Mouse (Mus musculus) CH12.LX (cell line): ENCODE data around the gene Ficd.

ENCODE experiments used
- CHD1 ChIP-seq: IDR thresholded peaks from 2 replicates; pipeline ENCODE4 v1.6.1; 2012; ENCODE audit warnings: low read depth, low read length, improper control_type of control experiment, inconsistent platforms
- CHD2 ChIP-seq: IDR thresholded peaks from 2 replicates; pipeline ENCODE4 v1.6.1; 2011; ENCODE audit warnings: low read length, improper control_type of control experiment
- CTCF ChIP-seq, 2 experiments: IDR thresholded peaks in 1 of 2; conservative IDR thresholded peaks in 1 of 2; 2 replicates each; pipeline ENCODE4 v1.5.1; 2011 to 2012; ENCODE audit warnings: low read depth in 2 of 2, low read length in 2 of 2, improper control_type of control experiment in 1 of 2, inconsistent platforms in 1 of 2, mild to moderate bottlenecking in 1 of 2, moderate library complexity in 1 of 2
- EP300 ChIP-seq: IDR thresholded peaks from 2 replicates; pipeline ENCODE4 v1.6.1; 2011; ENCODE audit warnings: low read length, improper control_type of control experiment
- GABPA ChIP-seq: IDR thresholded peaks from 2 replicates; pipeline ENCODE4 v1.6.1; 2012; ENCODE audit warnings: low read depth, low read length, improper control_type of control experiment, inconsistent platforms; ENCODE audit not compliant: insufficient replicate concordance
- MAX ChIP-seq: IDR thresholded peaks from 2 replicates; pipeline ENCODE4 v1.6.1; 2011; ENCODE audit warnings: low read length, improper control_type of control experiment
- TCF12 ChIP-seq: IDR thresholded peaks from 2 replicates; pipeline ENCODE4 v1.6.1; 2014; ENCODE audit warnings: low read depth, mild to moderate bottlenecking, inconsistent platforms, low read length, improper control_type of control experiment
- USF1 ChIP-seq: IDR thresholded peaks from 2 replicates; pipeline ENCODE4 v1.6.1; 2014; ENCODE audit warnings: low read depth, mild to moderate bottlenecking, inconsistent platforms, low read length, improper control_type of control experiment

DNA sequence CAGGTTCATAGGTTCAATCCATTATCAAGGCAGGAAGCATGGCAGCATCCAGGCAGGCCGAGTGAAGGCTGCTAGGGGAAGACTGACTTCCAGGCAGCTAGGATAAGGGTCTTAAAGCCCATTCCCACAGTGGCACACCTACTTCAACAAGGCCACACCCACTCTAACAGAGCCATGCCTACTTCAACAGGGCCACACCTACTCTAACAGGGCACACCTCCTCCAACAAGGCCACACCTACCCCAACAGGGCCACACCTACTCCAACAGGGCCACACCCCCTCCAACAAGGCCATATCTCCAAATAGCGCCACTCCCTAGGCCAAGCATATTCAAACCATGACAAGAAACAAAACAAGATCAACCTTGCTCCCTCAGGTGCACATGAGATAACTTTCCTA, 22.7 kb upstream of the Ficd start:
- TF ChIP-seq TCF12 (no peak), CHD2 (no peak), CHD1 (no peak), EP300 (no peak), CTCF (conservative IDR thresholded peaks at IDR 0.05 in 1 of 2, IDR thresholded peaks at IDR 0.05 in 1 of 2; ENCODE audit: low read depth in 2 of 2, low read length in 2 of 2) (no peak), MAX (no peak), USF1 (no peak), GABPA (no peak)
